Mouse (Mus musculus): ENCODE results near the gene Cav1. TPM values are rescaled to one million over a fixed set of nuclear protein-coding genes. Genes with fewer than 3 reads are reported as not detected.

Cav1 gene
- polyA plus RNA-seq (2014; fragmentation: Nextera tagmentation; extraction: Ambion mirVana), result 16.6 and 31.4 TPM in 2 replicates

DNA sequence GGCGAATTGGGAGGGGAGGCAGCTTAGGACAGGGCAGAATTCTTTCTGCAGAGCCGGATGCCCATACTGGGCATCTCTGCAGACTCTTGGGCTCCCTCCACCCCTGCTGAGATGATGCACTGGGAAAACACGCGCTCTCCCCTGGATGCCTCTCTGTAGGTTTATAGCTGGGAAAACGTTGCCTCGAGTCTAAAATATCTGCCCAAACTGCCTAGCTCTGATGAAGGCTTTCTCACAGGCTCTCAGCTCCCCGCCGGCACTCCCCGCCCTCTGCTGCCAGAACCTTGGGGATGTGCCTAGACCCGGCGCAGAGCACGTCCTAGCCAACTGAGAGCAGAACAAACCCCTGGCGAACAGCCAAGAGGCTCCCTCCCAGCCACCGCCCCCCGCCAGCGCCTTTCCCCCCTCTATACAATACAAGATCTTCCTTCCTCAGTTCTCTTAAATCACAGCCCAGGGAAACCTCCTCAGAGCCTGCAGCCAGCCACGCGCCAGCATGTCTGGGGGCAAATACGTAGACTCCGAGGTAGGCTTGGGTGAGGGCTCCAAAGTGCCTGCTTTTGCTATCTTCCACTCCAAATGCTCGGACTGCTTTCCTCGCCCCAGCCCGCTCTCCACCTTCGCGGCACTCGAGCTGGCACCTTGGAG lies at the start of gene Cav1:
Cav1 (plus strand) TSS at position 382 of the 648 bp plus-strand sequence.
- Histone ChIP-seq H3K27me3 (ENCODE audit: control insufficient read depth, insufficient read depth, low read length) (peaks cover 3% of the 10 kb centered on the region; the same call in 1 of the 2 replicates), H3K27ac (ENCODE audit: low read depth, low read length) (no peak within 1 kb of the TSS), H3K9me3 (ENCODE audit: control insufficient read depth, low read length) (no peaks in the 10 kb centered on the region), H3K4me2 (ENCODE audit: low read depth, low read length) (peak within 1 kb of the TSS; percentile 97), H3K4me3 (ENCODE audit: low read depth, low read length) (peak within 1 kb of the TSS; percentile 42), H3K4me1 (ENCODE audit: control insufficient read depth, insufficient read depth, low read length) (no peaks in the 10 kb centered on the region), H3K36me3 (ENCODE audit: control insufficient read depth, insufficient read depth, low read length) (no peaks in the 10 kb centered on the region), H3K9ac (replicated peaks; ENCODE audit: low read depth, low read length) (peak within 1 kb of the TSS; percentile 46)
- under 1% methylated on average over 26 of the region's 26 CpGs for WGBS
- peak; percentile 90 for ATAC-seq (ENCODE audit: low read depth)

DNA sequence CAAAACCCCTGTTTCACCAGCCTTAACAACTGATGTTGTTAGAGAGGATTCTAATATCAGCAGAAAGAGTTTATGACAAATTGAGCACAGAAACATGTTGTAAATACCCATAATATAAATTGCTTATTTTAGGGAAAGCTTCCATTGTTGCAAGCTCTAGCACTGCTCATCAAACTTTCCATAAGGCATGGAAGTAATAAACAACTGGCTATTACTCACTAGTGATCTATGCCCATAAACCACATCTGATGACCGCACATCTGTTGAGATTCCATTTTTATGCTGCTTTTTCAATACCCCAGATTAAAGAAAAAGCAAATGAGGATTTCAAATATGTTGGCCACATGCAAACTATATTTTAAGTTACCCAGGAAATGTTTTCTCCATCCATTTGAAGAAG lies 48.0 kb upstream of the Cav1 start:
- H3K4me1 ChIP-seq (ENCODE audit: control insufficient read depth, insufficient read depth, low read length), result no peaks in the 10 kb centered on the region
- WGBS, result 94% methylated on average over 1 of the region's 1 CpGs
- H3K4me3 ChIP-seq (ENCODE audit: low read depth, low read length), result no peak overlapping the region
- no peak overlapping the region for H3K4me2 ChIP-seq (ENCODE audit: low read depth, low read length)
- H3K9ac ChIP-seq (replicated peaks; ENCODE audit: low read depth, low read length), result no peak overlapping the region
- H3K27me3 ChIP-seq (ENCODE audit: control insufficient read depth, insufficient read depth, low read length), result no peaks in the 10 kb centered on the region
- H3K9me3 ChIP-seq (ENCODE audit: control insufficient read depth, low read length), result no peaks in the 10 kb centered on the region
- H3K27ac ChIP-seq (ENCODE audit: low read depth, low read length), result no peak overlapping the region
- no peaks in the 10 kb centered on the region for H3K36me3 ChIP-seq (ENCODE audit: control insufficient read depth, insufficient read depth, low read length)
- ATAC-seq (ENCODE audit: low read depth), result no peak

DNA sequence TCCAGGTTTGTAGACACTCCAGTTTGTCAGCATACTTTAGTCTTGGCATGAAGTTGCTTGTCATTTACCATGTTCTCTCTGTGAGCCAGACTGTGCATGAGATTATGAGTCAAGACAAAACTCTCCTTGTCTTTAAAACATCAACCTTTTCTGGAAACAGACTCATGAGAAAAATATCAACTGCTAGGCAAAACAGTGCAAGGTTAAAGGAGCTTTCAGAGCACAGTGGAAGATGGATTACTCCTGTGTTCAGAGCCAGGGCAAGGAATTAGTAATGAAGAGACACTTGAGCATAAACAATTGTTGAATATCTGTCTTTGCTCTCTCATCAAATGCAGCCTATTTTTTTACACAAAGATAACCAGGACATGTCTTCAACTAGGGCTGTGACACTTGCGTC lies 47.2 kb upstream of the Cav1 start:
- ATAC-seq (ENCODE audit: low read depth), result no peak
- H3K36me3 ChIP-seq (ENCODE audit: control insufficient read depth, insufficient read depth, low read length), result no peaks in the 10 kb centered on the region
- H3K4me3 ChIP-seq (ENCODE audit: low read depth, low read length), result no peak overlapping the region
- H3K9me3 ChIP-seq (ENCODE audit: control insufficient read depth, low read length), result no peaks in the 10 kb centered on the region
- no peak overlapping the region for H3K9ac ChIP-seq (replicated peaks; ENCODE audit: low read depth, low read length)
- no peaks in the 10 kb centered on the region for H3K4me1 ChIP-seq (ENCODE audit: control insufficient read depth, insufficient read depth, low read length)
- H3K27ac ChIP-seq (ENCODE audit: low read depth, low read length), result no peak overlapping the region
- H3K27me3 ChIP-seq (ENCODE audit: control insufficient read depth, insufficient read depth, low read length), result no peaks in the 10 kb centered on the region
- no peak overlapping the region for H3K4me2 ChIP-seq (ENCODE audit: low read depth, low read length)
- WGBS, result 100% methylated on average over 1 of the region's 1 CpGs

DNA sequence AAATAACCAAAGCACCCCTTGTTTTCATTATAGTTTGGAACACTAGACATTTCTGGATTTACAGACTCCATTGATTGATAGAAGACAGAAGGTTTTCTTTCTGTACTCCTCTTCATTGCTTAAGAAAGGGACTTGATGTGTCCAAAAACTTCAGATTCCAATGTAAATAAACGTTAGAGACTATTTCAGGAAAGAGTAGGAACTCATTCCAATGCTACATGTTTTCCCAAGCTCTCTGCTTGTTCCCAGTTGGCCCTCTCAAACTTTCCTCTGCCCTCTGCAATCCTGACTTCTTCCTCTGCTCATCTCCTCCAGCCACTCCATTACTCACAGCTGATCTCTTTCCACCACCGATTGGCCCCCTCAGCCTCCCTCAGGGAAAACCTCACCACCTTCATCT lies 43.3 kb upstream of the Cav1 start:
- no peak for ATAC-seq (ENCODE audit: low read depth)
- 63% methylated on average over 2 of the region's 2 CpGs for WGBS
- H3K9me3 ChIP-seq (ENCODE audit: control insufficient read depth, low read length), result no peaks in the 10 kb centered on the region

DNA sequence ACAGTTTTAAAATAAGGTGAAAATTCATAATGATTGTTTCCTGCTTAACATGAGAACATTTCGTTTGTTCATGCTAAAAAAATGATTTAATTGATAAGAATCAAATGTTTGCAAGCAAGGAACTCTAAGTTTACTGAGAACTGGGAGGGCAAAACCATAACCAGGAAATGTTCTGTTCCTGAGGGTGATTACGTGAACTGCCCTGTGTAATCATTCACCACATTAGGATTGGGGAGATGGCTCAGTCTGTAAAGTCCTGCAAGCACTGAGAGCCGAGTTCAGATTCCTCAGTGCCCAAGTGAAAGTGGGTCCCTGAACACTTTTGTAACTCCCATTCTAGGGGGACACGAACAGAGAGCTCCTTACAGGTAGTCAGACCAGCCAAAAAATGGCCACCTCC lies 41.1 kb upstream of the Cav1 start:
- Histone ChIP-seq H3K27me3 (ENCODE audit: control insufficient read depth, insufficient read depth, low read length) (no peaks in the 10 kb centered on the region), H3K9ac (replicated peaks; ENCODE audit: low read depth, low read length) (no peak overlapping the region), H3K4me3 (ENCODE audit: low read depth, low read length) (no peak overlapping the region), H3K27ac (ENCODE audit: low read depth, low read length) (no peak overlapping the region), H3K36me3 (ENCODE audit: control insufficient read depth, insufficient read depth, low read length) (no peaks in the 10 kb centered on the region), H3K4me2 (ENCODE audit: low read depth, low read length) (no peak overlapping the region), H3K9me3 (ENCODE audit: control insufficient read depth, low read length) (no peaks in the 10 kb centered on the region), H3K4me1 (ENCODE audit: control insufficient read depth, insufficient read depth, low read length) (no peaks in the 10 kb centered on the region)
- ATAC-seq (ENCODE audit: low read depth), result no peak
- 77% methylated on average over 4 of the region's 4 CpGs for WGBS

More for the DNA sequence above, 43.3 kb upstream of the Cav1 start:
- Histone ChIP-seq H3K4me3 (ENCODE audit: low read depth, low read length) (no peak overlapping the region), H3K27ac (ENCODE audit: low read depth, low read length) (no peak overlapping the region), H3K9ac (replicated peaks; ENCODE audit: low read depth, low read length) (no peak overlapping the region), H3K4me1 (ENCODE audit: control insufficient read depth, insufficient read depth, low read length) (no peaks in the 10 kb centered on the region), H3K27me3 (ENCODE audit: control insufficient read depth, insufficient read depth, low read length) (no peaks in the 10 kb centered on the region), H3K36me3 (ENCODE audit: control insufficient read depth, insufficient read depth, low read length) (no peaks in the 10 kb centered on the region), H3K4me2 (ENCODE audit: low read depth, low read length) (no peak overlapping the region)

DNA sequence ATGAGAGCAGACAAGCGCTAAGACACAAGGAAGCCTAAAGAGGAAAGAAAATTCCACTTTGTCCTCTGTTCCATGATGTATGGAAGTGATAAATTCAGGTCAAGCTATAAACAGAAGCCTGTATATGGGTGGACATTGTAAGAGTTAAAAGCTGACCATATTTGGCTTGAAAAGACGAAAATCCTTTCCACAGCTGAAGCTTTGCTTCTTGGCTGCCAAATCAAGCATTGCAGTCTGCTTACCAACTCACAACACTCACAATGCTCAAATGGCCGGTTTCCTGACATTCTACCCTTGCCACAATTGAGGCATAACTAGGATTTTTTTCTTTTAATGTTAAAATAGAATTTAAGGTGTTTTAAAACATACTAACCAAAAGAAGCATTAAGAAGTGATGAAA lies 39.7 kb upstream of the Cav1 start:
- Histone ChIP-seq H3K9ac (replicated peaks; ENCODE audit: low read depth, low read length) (no peak overlapping the region), H3K27ac (ENCODE audit: low read depth, low read length) (no peak overlapping the region), H3K27me3 (ENCODE audit: control insufficient read depth, insufficient read depth, low read length) (no peaks in the 10 kb centered on the region), H3K4me3 (ENCODE audit: low read depth, low read length) (no peak overlapping the region), H3K4me1 (ENCODE audit: control insufficient read depth, insufficient read depth, low read length) (no peaks in the 10 kb centered on the region), H3K9me3 (ENCODE audit: control insufficient read depth, low read length) (no peaks in the 10 kb centered on the region), H3K4me2 (ENCODE audit: low read depth, low read length) (no peak overlapping the region), H3K36me3 (ENCODE audit: control insufficient read depth, insufficient read depth, low read length) (no peaks in the 10 kb centered on the region)
- ATAC-seq (ENCODE audit: low read depth), result no peak
- WGBS, result 85% methylated on average over 3 of the region's 3 CpGs

DNA sequence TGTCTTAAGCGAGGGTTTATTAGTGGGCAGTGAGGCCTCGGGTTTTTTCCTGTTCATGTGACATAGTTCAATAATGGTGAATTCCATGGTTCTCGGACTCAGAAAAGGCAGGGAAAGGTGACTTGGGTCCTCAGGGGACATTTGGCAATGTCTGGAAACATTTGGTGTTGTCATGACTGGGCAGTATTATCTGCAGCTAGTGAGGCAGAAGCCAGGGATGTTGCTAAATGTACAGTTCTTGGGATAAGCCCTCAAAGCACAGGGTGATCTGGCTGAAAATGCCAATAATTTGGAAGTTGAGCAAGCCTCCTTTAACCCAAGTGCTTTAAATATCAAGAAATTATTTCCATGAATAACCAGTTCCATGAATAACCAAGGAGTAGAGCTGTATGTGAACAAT lies 27.8 kb upstream of the Cav1 start:
- ATAC-seq (ENCODE audit: low read depth), result no peak
- Histone ChIP-seq H3K27me3 (ENCODE audit: control insufficient read depth, insufficient read depth, low read length) (no peaks in the 10 kb centered on the region), H3K4me2 (ENCODE audit: low read depth, low read length) (no peak overlapping the region), H3K4me3 (ENCODE audit: low read depth, low read length) (no peak overlapping the region), H3K4me1 (ENCODE audit: control insufficient read depth, insufficient read depth, low read length) (peaks cover 6% of the 10 kb centered on the region; the same call in 1 of the 2 replicates), H3K9ac (replicated peaks; ENCODE audit: low read depth, low read length) (no peak overlapping the region), H3K27ac (ENCODE audit: low read depth, low read length) (no peak overlapping the region), H3K9me3 (ENCODE audit: control insufficient read depth, low read length) (no peaks in the 10 kb centered on the region), H3K36me3 (ENCODE audit: control insufficient read depth, insufficient read depth, low read length) (no peaks in the 10 kb centered on the region)
- 90% methylated on average over 3 of the region's 3 CpGs for WGBS

DNA sequence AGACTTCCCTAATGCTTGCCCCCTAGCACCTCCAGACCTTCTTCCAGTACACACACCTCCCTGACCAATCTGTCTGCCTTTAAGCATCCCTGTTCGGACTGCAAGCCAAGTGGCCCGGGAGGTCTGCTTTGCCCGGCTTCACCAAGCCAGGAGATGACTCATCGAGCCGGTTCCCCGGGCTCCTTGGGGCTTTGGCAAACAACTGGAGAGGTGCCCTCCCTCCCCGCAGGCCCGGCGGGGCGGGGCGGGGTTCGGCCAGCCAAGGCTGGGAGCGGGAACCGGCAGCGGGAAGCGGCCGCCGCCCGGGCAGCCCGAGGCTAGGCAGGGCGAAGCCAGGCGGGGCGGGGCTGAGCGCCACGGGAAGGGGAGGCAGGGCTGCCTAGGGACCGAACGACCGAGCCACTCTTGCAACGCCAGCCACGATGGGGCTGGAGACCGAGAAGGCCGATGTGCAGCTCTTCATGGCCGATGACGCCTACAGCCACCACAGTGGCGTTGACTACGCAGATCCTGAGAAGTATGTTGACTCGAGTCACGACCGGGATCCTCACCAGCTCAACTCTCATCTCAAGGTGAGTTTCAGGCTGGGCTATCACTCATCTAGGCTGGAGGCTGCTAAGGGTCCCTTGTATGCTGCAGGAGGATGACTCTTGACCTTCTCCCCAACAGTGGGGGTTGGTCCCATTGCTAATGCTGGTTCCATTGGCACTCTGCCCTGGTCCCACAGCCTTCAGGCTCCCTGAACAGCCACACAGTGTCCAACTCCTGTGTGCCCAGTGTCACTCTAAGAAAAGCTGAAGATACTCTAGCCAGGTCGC lies 25.0 kb upstream of the Cav1 start, which contains the start of gene Cav2:
Cav2 (plus strand) TSS at position 247 of the 818 bp plus-strand sequence.
- Histone ChIP-seq H3K27me3 (ENCODE audit: control insufficient read depth, insufficient read depth, low read length) (no peaks in the 10 kb centered on the region), H3K9ac (replicated peaks; ENCODE audit: low read depth, low read length) (peak within 1 kb of the TSS; percentile 55), H3K4me1 (ENCODE audit: control insufficient read depth, insufficient read depth, low read length) (peaks cover 6% of the 10 kb centered on the region; the same call in 1 of the 2 replicates), H3K4me2 (ENCODE audit: low read depth, low read length) (peak within 1 kb of the TSS; percentile 97), H3K27ac (ENCODE audit: low read depth, low read length) (no peak within 1 kb of the TSS), H3K9me3 (ENCODE audit: control insufficient read depth, low read length) (no peaks in the 10 kb centered on the region), H3K4me3 (ENCODE audit: low read depth, low read length) (peak within 1 kb of the TSS; percentile 57), H3K36me3 (ENCODE audit: control insufficient read depth, insufficient read depth, low read length) (no peaks in the 10 kb centered on the region)
- ATAC-seq (ENCODE audit: low read depth), result peak; percentile 94
- WGBS, result under 1% methylated on average over 40 of the region's 40 CpGs

DNA sequence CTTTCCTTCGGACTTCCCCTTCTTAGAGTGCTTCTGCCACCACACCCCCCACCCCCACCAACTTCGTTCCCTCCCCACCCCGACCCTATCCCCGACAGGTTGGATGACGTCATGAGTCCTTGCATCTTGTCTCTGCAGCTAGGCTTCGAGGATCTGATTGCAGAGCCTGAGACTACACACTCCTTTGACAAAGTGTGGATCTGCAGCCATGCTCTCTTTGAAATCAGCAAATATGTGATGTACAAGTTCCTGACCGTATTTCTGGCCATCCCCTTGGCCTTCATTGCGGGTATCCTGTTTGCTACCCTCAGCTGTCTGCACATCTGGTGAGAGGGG lies 24.4 kb upstream of the Cav1 start:
- H3K27ac ChIP-seq (ENCODE audit: low read depth, low read length), result no peak overlapping the region
- no peaks in the 10 kb centered on the region for H3K9me3 ChIP-seq (ENCODE audit: control insufficient read depth, low read length)
- peaks cover 6% of the 10 kb centered on the region; the same call in 1 of the 2 replicates for H3K4me1 ChIP-seq (ENCODE audit: control insufficient read depth, insufficient read depth, low read length)
- peak overlapping the region; percentile 57 for H3K4me3 ChIP-seq (ENCODE audit: low read depth, low read length)
- WGBS, result 35% methylated on average over 8 of the region's 8 CpGs
- ATAC-seq (ENCODE audit: low read depth), result peak; percentile 52
- H3K4me2 ChIP-seq (ENCODE audit: low read depth, low read length), result peak overlapping the region; percentile 97
- peak overlapping the region; percentile 55 for H3K9ac ChIP-seq (replicated peaks; ENCODE audit: low read depth, low read length)
- H3K27me3 ChIP-seq (ENCODE audit: control insufficient read depth, insufficient read depth, low read length), result no peaks in the 10 kb centered on the region
- H3K36me3 ChIP-seq (ENCODE audit: control insufficient read depth, insufficient read depth, low read length), result no peaks in the 10 kb centered on the region
